Mouse (Mus musculus): ENCODE data around the gene Pou3f1.

The Pou3f1 gene

GRCm38 (mm10) chr4:124657781-124658180 is 1.2 kb downstream of the Pou3f1 start:
- no peak for DNase-seq

- DNase-seq = no peak
These were observed 1.8 kb downstream of the Pou3f1 start for GRCm38 (mm10) chr4:124658412-124658851.

DNA sequence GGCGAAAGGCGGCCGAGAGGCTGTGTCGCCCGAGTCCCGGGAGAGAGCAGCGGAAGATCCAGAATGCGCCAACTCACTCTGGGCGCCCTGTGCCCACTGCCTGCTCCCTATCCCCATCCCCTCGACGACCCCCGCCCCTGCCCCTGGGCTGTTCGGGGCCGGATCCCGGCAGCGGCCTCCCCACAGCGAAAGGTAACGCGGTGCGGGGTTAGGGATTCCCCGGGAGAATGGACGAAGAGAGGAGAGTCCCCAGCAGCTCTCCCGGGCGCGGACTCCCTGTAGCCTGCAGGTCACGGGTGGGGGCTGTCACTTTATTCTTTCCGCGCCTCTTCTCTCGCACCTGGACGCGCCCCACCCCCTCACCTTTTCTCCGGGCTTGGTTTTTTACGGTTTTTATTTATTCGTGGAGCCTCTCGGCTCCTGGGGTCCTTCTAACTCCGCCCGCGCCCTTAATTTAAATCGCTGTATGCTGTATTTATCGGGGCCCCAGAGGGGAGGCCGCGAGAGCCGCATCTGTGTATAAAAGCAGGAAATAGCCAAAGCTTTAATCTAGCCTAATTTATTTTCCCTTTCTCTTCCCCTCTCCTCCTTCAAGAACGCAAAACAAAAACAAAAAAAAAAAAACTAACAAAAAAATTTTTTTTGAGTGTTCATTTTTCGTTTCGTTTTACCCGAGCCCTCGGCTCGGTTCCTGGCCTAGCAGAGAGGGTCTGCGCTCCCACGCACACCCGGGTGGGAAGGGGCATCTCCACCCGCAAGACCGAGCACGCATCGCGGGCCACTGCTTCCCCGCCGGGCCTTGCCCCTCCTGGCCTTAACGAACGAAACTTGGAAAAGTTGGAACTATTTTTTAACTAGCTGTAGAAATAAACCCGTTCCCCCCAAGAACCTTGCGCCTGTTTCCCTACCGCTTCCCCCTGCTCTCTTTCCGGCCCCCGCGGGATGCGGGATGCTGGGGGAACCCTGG is 2.9 kb downstream of the Pou3f1 start:
- no peak for DNase-seq

DNA sequence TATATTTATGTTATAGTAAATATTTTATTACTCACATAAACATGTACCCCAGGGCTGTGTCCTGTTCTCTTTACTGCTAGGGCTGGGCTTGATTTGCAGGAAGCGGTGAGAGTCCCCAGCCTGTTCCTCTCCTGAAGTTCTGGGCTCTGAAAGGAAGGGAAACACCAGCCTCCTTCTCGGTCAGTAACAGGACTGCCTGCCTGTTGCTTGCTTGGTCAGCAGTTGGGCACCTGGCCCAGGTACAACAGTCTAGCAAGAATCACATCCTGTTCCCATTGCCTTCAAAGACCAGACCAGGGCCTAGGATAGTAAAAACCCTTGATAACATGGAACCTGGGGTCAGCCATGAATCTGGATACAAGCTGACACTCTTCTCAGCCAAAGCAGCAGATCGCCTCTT is 4.0 kb downstream of the Pou3f1 start:
- DNase-seq = no peak

DNA sequence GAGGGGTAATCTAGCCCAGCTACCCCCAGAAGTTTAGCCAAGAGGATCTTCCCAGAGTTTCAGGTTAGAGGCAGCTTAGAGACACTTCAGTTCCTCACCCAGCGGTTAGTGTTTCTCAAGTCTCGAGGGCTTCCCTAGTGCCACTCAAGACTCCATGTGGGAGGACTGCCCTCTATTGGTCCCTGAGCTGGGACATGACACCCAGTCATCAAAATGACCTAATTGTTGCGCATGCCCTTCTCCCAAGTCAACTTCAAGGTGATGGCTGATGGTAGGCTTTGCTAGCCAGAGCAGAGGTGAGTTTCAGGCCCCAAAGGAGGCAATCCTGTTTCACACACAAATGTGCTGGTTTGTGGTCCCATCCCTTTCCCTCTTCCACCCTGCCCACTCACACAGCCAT is 6.4 kb downstream of the Pou3f1 start:
- no peak for DNase-seq

GRCm38 (mm10) chr4:124664185-124664584 is 7.6 kb downstream of the Pou3f1 start:
- no peak for DNase-seq

DNA sequence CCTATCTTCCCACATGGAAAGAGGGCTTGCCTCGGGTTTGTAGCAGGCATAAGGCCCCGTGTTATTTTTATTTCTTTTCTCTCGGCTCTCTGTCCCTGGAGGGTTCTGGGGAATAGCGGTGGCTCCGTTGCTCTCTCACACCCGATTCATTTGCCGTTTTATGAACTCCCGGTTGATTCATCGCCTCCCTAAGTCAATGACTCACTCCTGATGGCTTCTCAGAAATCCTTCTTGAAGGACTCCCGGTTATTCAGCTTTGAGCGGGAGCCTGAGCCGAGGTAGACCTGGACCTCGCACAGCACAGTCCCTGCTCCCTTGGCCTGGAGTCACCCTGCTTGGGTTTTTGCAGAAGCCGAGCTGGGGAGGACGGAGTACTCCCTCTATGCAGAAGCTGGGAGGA is 8.0 kb downstream of the Pou3f1 start:
- no peak for DNase-seq

- DNase-seq = no peak
These were observed 10.9 kb downstream of the Pou3f1 start for GRCm38 (mm10) chr4:124667476-124668033.

- no peak for DNase-seq
These were observed 11.5 kb downstream of the Pou3f1 start for GRCm38 (mm10) chr4:124668078-124668477.

DNA sequence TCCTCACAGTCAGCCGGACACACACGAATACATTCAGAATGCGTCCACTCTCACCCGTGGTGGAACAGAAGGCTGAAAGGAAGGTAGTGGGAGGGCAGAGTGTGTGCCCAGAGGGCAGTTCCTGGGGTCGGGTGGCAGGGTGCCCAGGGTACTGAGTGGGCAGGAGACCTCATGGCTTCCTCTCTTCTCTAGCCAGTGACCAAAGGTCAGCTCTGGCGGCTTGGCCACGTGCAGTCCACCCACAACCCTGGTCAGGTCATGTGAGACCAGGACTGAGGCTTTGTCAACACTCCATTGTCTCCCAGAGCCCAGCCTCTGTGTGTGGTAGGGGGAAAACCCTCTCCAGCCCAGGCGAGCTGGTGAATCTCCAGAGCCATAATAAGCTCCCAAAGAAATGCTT is 13.6 kb downstream of the Pou3f1 start:
- DNase-seq = no peak

DNA sequence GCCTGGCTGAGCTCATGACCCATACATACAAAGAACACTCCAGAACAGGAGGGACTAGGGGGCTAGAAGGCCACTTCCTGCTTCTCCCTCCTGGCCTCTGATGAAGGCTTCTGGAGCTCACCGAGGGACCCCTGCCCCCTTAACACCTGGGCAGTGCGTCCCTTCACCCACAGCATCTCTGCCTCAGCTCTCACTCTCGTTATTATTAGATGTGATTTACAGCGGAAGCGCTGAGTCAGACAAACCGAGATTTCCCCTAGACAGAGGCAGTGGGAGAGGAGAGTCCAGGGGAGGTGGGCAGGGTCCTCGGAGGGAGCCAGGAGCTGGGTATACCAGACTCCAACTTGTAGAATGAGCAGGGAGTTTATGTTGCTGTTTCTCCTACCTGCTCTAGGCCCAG is 15.0 kb downstream of the Pou3f1 start:
- DNase-seq = no peak

DNA sequence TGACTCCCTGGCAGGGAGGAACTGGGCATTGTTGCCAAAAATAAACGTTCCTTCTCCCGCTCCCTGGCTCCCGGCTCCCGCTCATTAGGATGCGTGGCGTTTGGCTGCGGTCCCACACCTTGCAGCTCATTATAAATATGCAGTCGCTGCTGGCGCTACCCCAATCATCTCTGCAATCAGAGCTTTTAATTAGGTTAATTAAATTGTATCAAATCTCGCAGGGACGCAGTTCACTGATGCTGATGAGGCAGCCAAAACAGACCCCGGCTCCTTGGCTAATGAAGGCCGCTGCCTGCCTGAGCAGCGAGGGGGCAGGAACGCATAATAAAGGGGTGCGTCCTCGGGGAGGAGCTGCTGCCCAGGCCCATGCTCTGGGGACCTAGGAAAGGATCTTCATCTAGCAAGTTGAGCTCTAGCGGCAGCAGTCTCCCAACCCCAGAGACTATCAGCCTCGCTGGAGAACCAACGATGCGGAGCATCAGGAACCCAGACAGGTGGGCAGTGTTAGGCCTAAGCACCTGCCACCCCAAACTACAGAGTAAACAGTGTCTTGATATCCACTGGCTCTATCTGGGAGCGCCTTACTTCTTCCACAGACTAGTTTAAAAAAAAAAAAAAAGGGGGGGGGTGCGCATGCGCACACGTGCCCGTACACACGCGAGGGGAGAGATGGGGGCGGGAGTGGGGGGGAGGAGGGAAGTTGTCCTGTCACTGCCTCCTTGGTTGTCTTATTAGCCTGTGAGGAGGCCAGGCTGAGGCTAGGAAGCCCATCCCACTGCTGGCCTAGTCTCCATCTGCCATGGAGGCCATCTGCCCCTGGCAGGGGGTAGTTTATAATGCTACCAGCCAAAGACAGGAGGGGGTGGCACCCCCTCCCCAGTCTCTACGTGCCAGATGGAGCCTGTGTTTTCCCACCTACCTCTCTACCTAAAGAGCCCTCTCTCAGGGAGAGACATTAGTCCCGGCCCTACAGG is 16.0 kb downstream of the Pou3f1 start:
- DNase-seq = peak; percentile 80

DNA sequence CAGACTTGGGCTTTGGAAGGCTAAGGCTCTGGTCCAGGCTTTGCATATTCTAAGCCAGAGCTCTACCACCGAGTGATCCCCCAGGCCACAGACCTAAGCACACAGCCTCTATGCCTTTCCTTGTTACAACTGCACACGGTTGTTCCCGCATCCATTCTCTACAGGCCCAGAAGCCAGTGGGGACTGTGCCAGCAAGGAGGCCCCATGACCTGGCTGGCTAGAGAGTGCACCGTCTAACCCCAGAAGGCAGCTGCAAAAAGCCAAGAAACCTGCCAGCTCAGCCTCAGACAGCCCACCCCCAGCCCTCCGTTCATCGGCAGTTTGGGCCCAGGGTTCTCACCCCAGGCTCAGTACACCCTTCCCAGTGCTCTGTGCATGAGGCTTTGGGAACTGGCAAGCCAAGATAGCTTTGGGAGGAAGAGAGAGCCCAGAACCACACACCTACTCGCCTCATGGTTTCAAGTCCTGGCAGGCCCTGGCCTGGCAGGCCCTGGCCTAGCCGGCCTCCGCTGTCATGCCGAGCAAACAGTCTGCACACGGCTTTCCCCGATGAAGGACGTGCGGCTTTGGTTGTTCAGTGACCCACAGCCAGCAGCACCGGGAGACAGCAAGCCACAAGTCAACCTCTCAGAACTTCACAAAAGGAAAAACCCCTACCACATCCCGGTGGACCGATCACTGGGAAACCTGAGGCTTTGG is 17.9 kb downstream of the Pou3f1 start:
- DNase-seq = no peak

DNA sequence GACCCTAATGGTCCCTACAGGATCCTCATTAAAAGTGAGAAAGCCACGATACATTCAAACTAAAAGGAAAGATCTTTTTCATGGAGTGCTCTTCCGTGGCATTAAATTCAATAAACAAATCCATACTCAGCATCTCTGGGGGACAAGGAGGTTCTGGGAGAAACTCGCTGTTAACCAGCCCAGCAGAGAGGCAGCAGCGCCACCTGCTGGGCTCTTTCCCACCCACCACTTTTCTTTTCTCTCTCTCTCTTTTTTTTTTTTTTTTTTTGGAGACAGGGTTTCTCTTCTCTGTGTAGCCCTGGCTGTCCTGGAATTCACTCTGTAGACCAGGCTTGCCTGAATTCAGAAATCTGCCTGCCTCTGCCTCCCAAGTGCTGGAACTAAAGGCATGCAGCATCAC is 18.4 kb downstream of the Pou3f1 start:
- DNase-seq = peak; percentile 84

- DNase-seq = no peak
These were observed 19.4 kb downstream of the Pou3f1 start for GRCm38 (mm10) chr4:124675958-124676357.

DNA sequence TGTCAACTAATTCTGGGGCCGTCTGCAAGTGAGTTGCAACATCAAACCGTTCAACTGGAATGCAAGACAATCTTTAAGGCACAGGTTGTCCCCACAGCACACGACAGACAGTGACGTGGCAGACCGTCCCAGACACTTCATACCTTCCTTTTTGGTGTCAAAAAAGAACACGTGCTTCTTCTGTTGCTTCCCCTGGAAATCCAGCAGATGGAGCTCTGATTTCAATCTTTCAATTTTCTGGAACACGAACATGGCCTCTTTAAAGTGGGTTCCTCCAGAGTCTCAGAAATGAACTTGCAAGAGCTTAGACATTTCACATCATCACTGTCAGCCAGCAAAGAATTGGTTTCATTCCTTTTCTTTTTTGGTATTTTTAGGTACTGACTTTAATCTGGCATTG is 25.7 kb downstream of the Pou3f1 start:
- DNase-seq = no peak

- DNase-seq = no peak
These were observed 26.9 kb downstream of the Pou3f1 start for GRCm38 (mm10) chr4:124683474-124683873.

DNA sequence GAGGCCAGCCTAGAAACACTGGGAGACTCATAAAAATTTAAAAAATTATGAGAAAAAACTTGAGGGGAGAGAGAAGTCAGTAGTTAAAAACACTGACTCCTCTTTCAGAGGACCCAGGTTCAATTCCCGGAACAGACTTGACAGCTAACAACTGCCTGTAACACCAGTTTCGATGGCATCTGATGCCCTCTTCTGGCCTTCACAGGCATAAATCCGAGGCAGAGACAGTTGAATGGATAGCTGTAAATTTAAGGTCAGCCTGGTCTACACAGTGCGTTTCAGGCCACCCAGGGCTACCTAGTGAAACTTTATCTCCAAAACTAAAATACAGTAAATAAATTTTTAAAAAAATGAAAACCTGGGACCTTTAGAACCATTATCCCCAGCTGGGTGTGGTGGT is 28.4 kb downstream of the Pou3f1 start:
- DNase-seq = no peak

DNA sequence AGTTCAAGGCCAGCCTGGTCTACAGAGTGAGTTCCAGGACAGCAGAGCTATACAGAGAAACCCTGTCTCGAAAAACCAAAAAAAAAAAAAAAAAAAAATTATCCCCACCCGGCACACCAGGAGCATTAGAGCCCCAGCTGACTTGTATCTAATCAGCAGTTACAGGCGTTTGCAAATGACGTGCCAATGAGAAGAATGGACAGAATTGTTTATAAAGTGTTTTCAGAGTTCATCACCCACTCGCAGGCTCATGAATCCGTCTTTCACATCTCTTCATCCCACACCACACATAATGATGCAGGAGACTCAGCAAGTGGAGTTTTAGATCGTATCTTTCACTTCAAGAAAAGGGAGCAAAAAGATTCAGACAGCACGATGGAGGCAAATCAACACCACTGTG is 28.8 kb downstream of the Pou3f1 start:
- no peak for DNase-seq

DNA sequence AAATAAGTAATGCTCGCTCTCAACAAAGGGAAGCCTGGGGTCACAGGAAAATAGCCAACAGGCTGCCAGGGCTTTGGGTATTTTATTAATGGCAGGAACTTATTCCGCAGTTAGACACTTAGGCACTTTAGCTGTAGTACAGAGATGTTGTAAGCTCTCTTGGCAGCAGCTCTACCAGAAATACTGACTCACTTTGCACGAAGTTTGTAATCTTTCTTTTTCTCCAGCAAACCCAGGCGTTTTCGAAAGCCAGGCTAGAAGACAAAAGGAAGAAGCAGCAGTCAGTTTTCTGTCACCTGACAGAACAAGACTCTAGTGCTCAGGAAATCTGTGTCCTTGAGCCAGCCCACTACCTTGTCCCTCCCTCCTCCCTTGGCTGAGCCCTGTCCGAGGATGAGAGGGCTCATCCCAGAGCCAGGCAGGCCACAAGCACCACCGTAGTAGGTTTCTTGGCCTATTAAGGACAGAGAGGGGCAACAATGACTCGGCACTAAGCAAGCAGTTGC is 29.3 kb downstream of the Pou3f1 start:
- DNase-seq = no peak

DNA sequence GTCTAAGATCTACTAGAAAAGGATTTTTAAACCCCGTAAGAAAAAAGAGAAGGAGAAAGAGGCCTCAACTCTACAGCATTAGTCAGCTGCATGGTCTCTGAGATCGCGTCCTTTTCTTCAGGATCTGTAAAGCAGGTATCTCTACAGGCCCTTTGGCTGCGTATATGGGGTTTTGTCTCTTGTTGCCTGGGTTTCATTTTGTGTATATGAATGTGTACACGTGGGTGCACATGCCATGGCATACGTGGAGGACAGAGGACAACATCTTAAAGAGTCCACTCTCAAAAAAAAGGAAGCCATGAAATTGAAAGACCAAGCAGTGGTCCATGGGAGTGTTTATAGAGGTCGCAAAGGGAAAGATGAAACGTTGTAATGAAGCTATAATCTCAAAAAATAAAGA is 34.8 kb downstream of the Pou3f1 start:
- DNase-seq = no peak

DNA sequence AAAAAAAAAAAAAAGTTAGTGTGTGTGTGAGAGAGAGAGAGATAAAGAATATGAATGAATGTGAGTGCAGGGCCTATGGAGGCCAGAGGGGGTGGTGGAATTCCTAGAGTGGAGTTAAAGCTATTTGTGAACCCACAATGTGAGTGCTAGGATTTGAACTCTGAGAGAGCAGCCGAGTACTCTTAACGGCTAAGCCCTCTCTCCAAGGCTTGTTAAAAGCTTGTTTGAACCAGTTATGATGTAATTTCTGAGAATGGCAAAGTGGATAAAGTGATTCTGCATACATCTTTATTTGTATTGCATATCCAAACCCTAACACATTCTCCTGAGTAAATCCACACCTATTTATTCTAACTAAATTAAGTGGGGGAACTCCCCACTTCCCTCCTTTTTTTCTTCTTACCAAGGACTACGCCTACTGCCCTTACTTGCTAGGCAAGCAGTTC is 35.8 kb downstream of the Pou3f1 start:
- DNase-seq = no peak

Data from right cerebral cortex, postnatal 4 days (tissue).